In the genomic region with DNA sequence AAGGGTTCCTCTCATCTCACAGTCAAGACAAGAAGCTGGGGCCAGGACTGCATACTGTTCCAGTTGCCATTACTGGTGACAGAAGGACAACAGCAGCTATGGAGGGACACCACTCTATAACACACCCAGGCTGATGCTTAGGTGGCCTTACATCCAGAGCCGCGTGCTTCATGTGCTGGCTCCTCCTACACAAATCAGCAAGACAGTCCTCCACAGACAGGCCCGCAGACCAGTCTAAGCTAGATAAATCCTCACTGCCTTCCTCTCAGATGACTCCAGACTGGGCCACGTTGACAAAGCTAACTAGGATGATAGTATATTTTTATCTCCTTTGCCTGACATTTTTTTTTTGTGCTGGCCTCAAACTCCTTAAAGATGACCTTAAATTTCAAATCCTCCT, we compare ENCODE assay signal across 27 mouse cellular contexts.
"Had no signal": no experiment of that assay in that cellular context is flagged by ENCODE, and none has a peak within 500 bp of the region (broad histone marks: within the 10 kb centered on the region; RNA-seq: fewer than 3 reads in every experiment).

No protein-coding gene starts in this region.

- H3K4me2 ChIP-seq: embryonic facial prominence, embryonic 12.5 days; embryonic facial prominence, embryonic 13.5 days; embryonic facial prominence, embryonic 15.5 days; forebrain, embryonic 12.5 days; forebrain, embryonic 13.5 days; forebrain, embryonic 15.5 days had no signal

- H3K4me3 ChIP-seq: embryonic facial prominence, embryonic 10.5 days; embryonic facial prominence, embryonic 12.5 days; embryonic facial prominence, embryonic 13.5 days; embryonic facial prominence, embryonic 15.5 days; erythroblast, embryonic 14.5 days; forebrain, embryonic 10.5 days; forebrain, embryonic 12.5 days; forebrain, embryonic 13.5 days; forebrain, embryonic 15.5 days; gastrocnemius, adult 2 months; heart, adult 2 months had no signal

- H3K9me3 ChIP-seq: embryonic facial prominence, embryonic 10.5 days; embryonic facial prominence, embryonic 12.5 days; embryonic facial prominence, embryonic 13.5 days; embryonic facial prominence, embryonic 15.5 days; forebrain, embryonic 10.5 days; forebrain, embryonic 12.5 days; forebrain, embryonic 13.5 days; forebrain, embryonic 15.5 days had no signal

- H3K27ac ChIP-seq: embryonic facial prominence, embryonic 10.5 days; embryonic facial prominence, embryonic 12.5 days; embryonic facial prominence, embryonic 13.5 days; embryonic facial prominence, embryonic 15.5 days; forebrain, embryonic 10.5 days; forebrain, embryonic 12.5 days; forebrain, embryonic 13.5 days; forebrain, embryonic 15.5 days; gastrocnemius, adult 2 months; heart, adult 2 months had no signal

- H3K9ac ChIP-seq: embryonic facial prominence, embryonic 12.5 days; embryonic facial prominence, embryonic 13.5 days; embryonic facial prominence, embryonic 15.5 days; forebrain, embryonic 12.5 days; forebrain, embryonic 13.5 days; forebrain, embryonic 15.5 days; forebrain, postnatal 0 days had no signal

- H3K4me1 ChIP-seq: embryonic facial prominence, embryonic 10.5 days; embryonic facial prominence, embryonic 12.5 days; embryonic facial prominence, embryonic 13.5 days; embryonic facial prominence, embryonic 15.5 days; forebrain, embryonic 10.5 days; forebrain, embryonic 12.5 days; forebrain, embryonic 13.5 days; forebrain, embryonic 15.5 days had no signal

- H3K27me3 ChIP-seq: embryonic facial prominence, embryonic 12.5 days; embryonic facial prominence, embryonic 13.5 days; embryonic facial prominence, embryonic 15.5 days; forebrain, embryonic 12.5 days; forebrain, embryonic 13.5 days; forebrain, embryonic 15.5 days had no signal

- H3K36me3 ChIP-seq: embryonic facial prominence, embryonic 10.5 days; embryonic facial prominence, embryonic 12.5 days; embryonic facial prominence, embryonic 13.5 days; embryonic facial prominence, embryonic 15.5 days; forebrain, embryonic 10.5 days; forebrain, embryonic 12.5 days; forebrain, embryonic 15.5 days had no signal

- DNase-seq: cerebellum, adult 9-10 months; cerebellum, adult 9-11 months; cerebellum, postnatal 10 days; cerebellum, postnatal 14 days; cerebellum, postnatal 25 days; cerebellum, postnatal 36 days; embryo, embryonic 11 days; forebrain, postnatal 0 days; gastrocnemius, adult 2 months; gastrocnemius, postnatal 10 days; gastrocnemius, postnatal 14 days; gastrocnemius, postnatal 25 days; gastrocnemius, postnatal 36 days; heart, adult 11 months; heart, adult 18-20 months; heart, adult 2 months had no signal

- ATAC-seq: forebrain, embryonic 13.5 days; forebrain, embryonic 14.5 days; forebrain, embryonic 15.5 days; forebrain, embryonic 16.5 days; forebrain, postnatal 0 days had no signal
